Mouse (Mus musculus) regulatory T cell (primary cell): ENCODE measurements around the gene Gli2.

Experiments used
- in situ Hi-C: fragments of 300-600 bp; cut with MboI, MseI; formaldehyde crosslinking; loops from one replicate; pipeline ENCODE4 v1.15.1; 2025; ENCODE audit warnings: high pct_unique_total_duplicates

The Gli2 gene

GRCm38 (mm10) chr1:119053402-119053841 is at the start of gene Gli2:
Gene Gli2 (minus strand): TSS chr1:119053619.
- in situ Hi-C loops, result no loop called here

GRCm38 (mm10) chr1:119097921-119098521 is 44.6 kb upstream of the Gli2 start:
- in situ Hi-C loops, result no loop called here

GRCm38 (mm10) chr1:119093739-119094138 is 40.3 kb upstream of the Gli2 start:
- in situ Hi-C loops, result no loop called here

GRCm38 (mm10) chr1:119089887-119090620 is 36.6 kb upstream of the Gli2 start:
- in situ Hi-C loops, result loop anchor here (5.0 kb wide), 1 partner anchor 377 kb away; no protein-coding TSS in a partner anchor

GRCm38 (mm10) chr1:119087539-119087938 is 34.1 kb upstream of the Gli2 start:
- in situ Hi-C loops, result loop anchor here (5.0 kb wide), 1 partner anchor 380 kb away; no protein-coding TSS in a partner anchor

- in situ Hi-C loops, result loop anchor here (5.0 kb wide), 1 partner anchor 382 kb away; no protein-coding TSS in a partner anchor
Observed at GRCm38 (mm10) chr1:119085771-119086170, 32.4 kb upstream of the Gli2 start.

- in situ Hi-C loops, result no loop called here
Observed at GRCm38 (mm10) chr1:119083468-119083921, 30.1 kb upstream of the Gli2 start.

GRCm38 (mm10) chr1:119082231-119082991 is 29.0 kb upstream of the Gli2 start:
- in situ Hi-C loops, result no loop called here

GRCm38 (mm10) chr1:119077933-119078332 is 24.5 kb upstream of the Gli2 start:
- in situ Hi-C loops, result no loop called here

GRCm38 (mm10) chr1:119076333-119076732 is 22.9 kb upstream of the Gli2 start:
- in situ Hi-C loops, result no loop called here

- in situ Hi-C loops, result no loop called here
Observed at GRCm38 (mm10) chr1:119075916-119076315, 22.5 kb upstream of the Gli2 start.

- in situ Hi-C loops, result no loop called here
Observed at GRCm38 (mm10) chr1:119075500-119075899, 22.1 kb upstream of the Gli2 start.

- in situ Hi-C loops, result no loop called here
Observed at GRCm38 (mm10) chr1:119074910-119075309, 21.5 kb upstream of the Gli2 start.

- in situ Hi-C loops, result no loop called here
Observed at GRCm38 (mm10) chr1:119073876-119074275, 20.5 kb upstream of the Gli2 start.

GRCm38 (mm10) chr1:119064892-119065671 is 11.7 kb upstream of the Gli2 start:
- in situ Hi-C loops, result no loop called here

GRCm38 (mm10) chr1:119056491-119056890 is 3.1 kb upstream of the Gli2 start:
- in situ Hi-C loops, result no loop called here

GRCm38 (mm10) chr1:119055801-119056200 is 2.4 kb upstream of the Gli2 start:
- in situ Hi-C loops, result no loop called here

- in situ Hi-C loops, result no loop called here
Observed at GRCm38 (mm10) chr1:119054468-119054867, 1.0 kb upstream of the Gli2 start.

- in situ Hi-C loops, result no loop called here
Observed at GRCm38 (mm10) chr1:119053872-119054354, 494 bp upstream of the Gli2 start.

GRCm38 (mm10) chr1:119052631-119053177 is 715 bp downstream of the Gli2 start:
- in situ Hi-C loops, result no loop called here
